Mouse (Mus musculus) adrenal gland, adult (tissue): Measurements from ENCODE around the gene Lrmda.

Experiments
- DNase-seq, 2 experiments: peaks; one replicate each; pipeline ENCODE4 v3.0.0; 2022 to 2023; ENCODE audit warnings: low spot score in 1 of 2; ENCODE audit not compliant: inconsistent age in 2 of 2

Lrmda gene

DNA sequence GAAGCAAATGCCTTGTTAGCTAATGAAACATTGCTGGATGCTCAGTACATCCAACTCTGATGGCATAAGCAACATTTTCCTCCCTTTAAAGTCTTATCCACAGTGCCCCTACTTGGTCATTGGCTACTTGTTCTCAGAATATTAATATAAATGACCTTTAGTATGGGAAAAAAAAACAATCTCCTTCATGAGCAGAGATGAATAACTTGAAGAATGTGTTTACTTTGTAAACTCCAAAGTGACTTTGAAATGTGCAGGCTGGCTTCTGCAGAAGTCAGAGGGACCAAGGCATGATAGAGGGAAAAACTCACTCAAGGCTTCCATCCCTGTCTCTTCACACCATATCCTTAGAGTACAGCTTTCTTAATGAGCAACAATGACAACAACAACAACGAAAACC, 202.5 kb downstream of the Lrmda start:
- DNase-seq: no peak

DNA sequence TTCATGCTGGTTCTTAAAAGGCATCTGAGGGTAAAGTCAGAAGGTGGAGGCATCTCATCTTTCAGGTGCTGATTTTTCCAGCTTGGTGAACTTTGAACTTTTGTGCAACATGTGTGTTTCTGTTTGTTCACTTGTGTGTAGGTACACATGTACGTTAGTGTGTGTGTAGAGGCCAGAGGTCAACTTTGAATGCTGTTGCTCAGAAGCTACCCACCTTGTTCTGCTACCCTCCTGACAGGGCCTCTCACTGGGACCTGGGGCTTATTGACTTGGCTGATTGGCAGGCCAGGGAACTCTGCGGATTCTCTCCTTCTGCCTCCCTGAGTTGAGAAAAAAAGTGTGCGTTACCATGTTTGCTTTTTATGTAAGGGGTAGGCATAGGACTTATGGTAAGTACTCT, 203.1 kb downstream of the Lrmda start:
- no peak for DNase-seq

DNA sequence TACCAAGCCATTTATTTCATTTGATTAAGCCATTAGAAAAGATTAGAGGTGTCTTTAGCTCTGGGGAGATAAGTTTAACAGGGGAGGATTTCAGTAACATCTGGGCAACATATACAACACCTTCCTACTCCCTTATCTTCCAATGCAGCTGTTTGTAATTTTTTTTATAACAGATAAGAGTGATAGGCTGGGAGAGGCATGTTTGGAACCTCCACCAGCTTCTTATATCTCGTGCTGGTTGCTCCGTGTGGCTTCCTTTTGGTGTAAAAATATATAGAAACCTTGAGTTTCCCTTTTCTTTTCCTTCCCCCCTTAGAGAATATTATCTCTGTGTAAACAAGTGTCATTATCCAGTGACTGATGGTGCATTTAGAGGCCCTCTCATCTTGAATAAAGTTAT, 206.7 kb downstream of the Lrmda start:
- DNase-seq: no peak

DNA sequence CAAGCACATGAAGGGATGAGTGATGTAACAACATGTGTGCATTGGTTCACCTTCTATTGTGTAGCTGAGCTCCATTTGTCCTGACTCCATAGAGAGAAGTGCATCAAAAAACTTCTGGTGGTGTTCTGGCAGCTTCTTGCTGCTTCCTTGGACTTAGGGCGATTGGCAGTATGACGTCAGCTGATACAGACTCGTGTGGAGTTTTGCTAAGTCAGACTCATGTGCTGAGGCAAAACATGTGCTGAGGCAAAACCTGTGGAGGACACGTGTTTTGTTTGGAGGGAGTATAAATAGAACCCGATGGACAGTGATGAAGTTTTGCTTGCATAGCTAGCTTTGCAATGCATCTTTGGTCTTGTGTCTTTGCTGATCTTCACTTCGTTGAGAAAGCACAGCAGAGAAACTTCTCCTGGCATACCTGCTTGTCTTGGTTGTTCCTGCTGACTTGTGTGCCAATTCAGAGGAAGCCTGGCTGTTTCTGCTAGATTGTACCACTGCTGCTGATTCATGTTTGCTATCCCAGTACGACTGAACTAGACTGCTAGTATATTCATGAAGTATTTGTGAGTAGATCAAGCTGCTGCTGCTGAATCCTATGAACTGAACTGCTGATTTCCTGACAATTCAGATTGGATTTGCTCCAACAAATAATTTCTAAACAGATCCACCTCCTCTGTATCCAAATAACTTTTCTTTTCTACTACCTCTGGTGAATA, 208.9 kb downstream of the Lrmda start:
- no peak for DNase-seq

DNA sequence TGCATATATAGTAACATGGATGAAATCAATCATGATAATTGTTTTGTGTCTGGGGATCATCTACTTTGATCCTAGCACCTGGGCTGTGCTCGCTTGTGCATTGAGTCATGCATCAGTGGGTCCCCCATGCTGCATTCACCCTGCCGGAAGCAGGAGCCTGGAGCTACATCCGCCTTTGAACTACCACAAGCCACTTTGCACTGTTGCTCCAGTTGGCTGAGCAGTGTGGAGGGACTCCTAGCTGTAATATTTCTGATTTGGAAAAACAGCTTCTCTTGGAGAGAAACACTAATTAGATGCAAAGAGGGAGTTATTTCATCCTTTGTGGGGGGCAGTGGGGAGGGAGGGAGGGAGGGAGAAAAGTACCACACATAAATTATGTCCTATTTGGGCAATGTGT, 220.8 kb downstream of the Lrmda start:
- no peak for DNase-seq

DNA sequence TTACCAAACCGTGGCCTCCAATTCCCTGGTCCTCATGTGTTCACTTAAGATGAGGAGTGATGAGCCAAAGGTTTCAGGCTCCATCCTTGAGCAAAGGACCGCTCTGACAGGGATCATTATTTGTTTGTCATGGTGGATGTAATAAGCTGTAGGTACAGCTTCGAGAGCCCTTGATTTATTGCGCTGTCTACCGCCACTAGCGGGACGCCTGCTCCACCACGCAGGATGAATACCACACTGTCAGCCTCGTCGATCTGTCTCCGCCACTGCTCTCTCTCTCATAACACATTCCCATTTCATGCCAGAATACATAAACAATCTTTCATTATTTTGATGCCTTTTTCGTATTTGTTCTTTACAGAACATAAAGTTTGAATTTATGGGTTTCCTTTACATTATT, 235.9 kb downstream of the Lrmda start:
- no peak for DNase-seq

DNA sequence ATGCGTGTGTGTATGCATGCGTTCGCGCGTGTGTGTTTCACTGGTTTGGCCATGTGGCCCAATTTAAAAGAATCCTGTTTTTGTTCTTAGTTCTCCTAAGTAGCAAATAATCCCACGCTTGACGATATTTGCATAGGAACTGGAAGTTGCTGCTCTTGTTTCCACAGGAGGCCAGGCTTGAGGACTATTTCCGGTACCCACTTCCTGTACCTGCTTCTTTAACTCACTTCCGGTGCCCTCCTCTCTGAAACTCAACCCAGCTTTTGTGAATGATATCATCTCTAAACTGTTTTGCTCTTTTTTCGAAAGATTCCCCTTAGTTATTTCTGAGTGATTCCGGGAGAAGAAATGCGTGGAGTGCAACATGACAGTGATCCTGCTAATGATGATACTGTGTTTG, 236.8 kb downstream of the Lrmda start:
- DNase-seq: no peak

DNA sequence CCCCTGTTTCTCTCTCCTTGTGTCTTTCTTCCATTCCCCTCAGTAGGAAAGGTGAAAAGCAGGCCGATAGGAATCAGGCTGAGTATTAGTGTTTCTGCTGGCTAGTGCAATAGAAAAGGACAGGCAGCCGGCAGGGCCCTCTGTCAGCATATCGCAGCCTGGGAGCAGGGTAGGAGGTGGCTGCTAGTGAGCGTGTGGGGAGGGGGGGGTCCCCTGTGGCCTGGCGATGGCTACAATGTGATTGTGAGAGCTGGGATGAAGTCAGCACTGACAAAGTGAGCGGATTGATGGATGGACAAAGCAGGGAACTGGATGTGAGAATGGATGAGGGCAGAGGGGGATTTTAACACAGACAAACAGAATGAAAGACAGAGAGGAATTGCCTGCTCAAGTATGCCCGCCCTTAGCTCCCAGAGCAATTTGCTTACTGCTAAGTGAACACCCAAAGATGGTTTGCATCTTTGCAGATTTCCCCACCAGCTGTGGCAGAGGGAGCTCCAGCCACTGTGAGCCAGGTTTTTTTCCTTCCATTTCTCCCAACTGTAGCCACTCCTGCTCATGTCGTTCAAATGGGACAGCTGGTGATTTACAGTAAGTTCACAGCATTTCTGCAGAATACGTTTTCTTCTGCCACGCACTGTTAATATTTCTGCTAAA, 240.0 kb downstream of the Lrmda start:
- DNase-seq: no peak

DNA sequence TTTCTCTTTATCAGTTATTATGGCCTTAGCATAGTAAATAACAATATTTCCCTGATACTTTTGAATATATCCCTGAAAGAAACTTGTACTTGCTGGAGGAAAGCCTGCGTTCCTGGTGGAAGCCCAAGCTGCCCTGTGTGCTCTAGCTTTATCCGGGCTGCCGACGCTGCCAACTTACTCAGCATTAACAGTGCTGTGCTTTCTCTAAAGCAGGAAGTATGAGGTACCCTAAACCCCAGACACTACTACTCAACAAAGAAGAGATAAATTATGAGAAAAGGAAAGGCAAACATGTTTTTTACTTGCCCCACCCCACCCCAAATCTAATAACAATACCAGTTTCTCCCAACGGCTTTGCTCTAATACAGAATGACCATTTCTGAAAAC, 240.5 kb downstream of the Lrmda start:
- DNase-seq: no peak

DNA sequence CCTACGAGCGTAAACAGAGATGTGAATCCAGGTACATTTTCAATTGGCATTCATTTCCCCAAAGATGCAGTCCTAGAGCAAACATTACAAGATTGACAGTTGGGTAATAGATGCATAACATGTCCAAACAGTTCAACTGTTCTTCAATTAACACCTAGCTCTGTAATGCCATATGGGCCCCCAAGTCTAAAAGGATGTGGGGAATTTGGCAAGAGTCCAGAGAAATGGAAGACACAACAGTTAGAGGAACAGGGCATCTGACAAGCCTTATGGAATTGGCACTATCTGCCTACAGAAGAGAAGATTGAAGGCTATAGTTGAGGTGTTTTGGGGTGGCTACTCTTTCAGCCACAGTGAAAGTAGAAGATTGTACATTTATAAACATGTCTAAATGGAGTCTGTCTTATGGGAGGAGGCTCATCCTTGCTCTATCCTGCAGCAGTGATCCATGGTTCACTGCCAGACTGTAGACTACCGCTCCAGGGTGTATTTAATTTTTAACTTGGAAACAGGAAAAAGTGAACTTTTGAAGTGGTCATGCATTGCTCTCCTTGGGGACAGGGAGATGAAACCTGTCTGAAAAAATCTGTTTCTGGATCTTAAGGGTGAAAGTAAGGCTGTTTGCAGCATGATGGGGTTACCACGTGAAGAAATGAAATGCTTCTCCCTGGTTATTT, 245.9 kb downstream of the Lrmda start:
- no peak for DNase-seq

DNA sequence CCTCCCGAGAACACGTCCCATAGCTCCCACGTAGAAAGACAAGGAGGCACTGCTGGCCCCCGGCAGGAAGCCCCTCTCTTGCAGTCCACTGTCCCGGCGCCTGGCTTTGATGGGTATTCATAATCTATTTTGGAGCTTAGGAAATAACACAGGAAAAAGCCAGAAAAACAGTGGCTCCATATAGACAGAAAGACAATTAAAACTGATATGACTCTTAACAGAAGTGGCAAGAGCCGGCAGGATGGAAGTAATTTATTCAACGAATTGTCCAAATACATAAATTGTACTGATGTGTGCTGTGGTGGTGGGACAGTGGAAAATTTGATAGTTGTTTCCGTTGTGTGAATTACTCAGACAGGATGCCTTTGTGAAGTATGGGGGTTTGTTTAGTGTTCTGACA, 250.3 kb downstream of the Lrmda start:
- peak; percentile 33 to 55 for DNase-seq

DNA sequence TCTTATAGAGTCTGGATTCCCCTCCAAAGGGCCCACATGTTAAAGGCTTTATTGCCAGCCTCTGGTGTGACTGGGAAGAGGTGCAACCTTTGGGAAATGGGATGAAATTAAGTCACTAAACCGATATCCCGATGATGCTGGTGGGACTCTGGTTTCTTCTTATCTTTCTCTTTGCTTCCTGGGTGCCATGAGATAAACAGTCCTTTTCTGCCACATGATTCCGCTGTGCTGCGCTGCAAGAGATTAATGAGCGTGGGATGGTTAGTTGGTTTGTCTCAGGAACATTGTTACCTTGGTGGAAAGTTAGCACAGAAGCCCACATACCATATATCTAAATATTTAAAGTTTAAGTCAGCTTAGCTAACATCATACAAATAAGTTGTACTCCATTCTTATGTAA, 258.5 kb downstream of the Lrmda start:
- DNase-seq: no peak

DNA sequence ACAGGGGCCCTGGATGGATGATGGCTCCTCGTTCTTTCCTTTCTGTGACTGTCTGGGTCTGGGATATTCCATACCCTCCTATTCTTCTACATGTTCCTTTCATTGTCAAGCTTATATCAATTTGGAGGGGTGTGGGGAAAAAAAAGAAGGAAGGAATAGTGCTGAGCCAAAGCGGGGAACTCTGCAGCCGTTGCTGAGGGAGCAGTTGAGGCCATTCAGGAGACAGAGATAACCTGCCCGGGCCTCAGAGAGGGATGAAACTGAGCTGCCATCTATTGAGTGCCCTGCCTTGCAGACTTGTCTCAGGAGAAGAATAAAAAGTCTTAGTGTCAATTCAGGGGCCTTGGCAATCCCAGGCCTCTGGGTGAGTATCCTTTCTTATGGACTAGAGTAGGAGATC, 260.1 kb downstream of the Lrmda start:
- no peak for DNase-seq

DNA sequence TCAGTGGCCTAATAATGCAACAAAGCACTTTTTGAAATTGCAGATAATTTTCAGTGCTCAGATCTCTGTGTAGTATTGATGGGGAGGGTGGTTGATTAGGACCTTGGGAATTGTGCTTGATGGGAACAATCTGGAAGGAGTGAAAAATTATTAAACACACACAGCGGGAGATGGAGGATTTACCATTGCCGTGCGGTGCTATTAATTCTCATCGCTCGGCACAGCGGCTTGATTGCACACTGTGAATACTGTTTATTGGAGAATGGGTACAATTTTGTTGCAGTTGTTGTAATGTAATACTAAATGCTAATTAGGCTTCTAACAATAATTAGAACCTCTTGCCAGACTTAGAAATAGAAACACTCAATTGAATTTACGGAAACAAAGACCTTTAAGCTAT, 262.1 kb downstream of the Lrmda start:
- no peak for DNase-seq

DNA sequence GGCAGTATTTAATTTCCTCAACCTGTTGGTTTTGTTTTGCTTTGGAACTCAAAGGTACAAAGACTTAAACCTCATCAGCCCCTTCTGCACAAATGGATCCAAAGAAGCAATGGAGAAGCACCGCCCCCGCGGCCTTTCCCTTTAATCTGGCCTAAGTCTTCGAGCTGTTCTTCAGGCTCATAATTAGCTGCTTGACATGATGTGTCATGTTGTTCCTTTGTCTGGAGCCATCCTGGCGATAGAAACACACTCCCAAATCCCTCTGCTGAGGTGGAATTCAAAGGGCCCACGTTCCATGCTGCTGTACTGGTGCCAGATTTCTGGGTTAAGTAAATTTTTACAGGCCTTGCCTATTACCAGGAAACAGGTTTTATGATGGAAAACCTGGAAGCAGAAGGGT, 263.3 kb downstream of the Lrmda start:
- DNase-seq: no peak

DNA sequence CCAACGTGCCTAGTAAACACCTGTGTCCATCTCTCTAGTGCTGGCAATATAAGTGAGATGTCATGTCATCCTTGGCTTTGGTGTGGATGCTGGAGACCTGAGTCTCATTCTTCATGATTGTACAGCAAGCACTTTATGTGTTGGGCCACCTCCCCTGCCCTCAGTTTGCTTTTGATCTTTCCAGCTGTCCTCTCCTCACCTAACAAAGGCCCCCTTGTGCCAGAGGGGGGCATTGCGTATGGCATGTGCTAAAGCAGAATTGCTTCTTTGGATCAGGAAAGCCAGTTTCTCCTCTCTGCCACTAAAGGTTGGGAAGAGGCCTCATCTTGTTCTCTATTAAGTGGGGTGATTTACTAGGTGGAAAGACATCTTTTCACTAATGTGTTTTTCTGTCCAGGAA, 264.2 kb downstream of the Lrmda start:
- peak in 1 of 2 experiments; percentile 41 for DNase-seq

DNA sequence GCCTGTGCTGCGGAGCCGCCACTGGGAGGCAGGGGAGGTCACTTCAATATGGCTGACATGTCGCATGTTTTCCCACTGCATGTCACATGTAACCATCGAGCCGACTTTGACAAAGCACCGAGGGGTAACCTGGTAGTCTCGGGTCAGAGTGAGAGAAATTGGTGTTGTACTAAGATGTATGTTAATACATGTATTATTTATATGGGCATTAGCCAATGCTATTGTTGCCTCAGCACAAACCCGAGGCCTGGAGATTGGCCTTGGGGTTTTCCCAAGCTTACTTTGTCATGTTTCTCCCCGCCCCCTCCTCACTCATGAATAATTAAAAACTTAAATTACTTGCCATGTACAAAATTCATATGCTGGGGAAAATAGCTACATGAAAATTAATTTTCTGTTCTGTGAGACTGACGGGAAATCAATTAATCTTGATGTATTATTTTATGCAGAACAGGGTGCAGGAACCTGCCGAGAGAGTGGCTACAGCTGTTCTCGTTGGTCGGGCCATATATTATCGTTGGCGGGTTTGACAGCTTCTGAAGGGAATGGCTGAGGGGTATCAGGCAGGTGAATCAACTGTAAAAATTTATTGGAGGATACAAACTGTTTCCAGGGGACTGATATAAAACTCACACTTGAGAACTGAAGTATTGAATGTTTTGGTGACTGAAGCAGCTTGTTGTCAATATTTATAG, 265.5 kb downstream of the Lrmda start:
- no peak for DNase-seq

DNA sequence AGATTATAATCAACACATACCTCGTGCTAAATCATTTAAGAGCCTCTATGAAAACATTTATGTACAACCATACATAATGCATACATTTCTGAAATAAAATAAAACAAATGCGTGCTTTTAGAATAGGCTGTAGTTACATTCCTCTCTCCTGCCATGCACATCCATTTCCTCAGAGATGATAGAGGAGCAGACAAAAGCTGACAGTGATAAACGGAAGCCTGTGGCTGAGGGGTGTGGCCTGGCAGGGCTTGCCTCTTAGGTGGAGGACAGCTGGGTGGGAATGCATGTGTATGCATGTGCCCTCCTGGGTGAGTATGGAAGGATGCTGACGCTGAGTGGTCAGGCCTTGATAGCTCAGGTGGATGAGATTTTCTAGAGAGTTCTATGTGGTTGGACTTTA, 266.3 kb downstream of the Lrmda start:
- DNase-seq: no peak

DNA sequence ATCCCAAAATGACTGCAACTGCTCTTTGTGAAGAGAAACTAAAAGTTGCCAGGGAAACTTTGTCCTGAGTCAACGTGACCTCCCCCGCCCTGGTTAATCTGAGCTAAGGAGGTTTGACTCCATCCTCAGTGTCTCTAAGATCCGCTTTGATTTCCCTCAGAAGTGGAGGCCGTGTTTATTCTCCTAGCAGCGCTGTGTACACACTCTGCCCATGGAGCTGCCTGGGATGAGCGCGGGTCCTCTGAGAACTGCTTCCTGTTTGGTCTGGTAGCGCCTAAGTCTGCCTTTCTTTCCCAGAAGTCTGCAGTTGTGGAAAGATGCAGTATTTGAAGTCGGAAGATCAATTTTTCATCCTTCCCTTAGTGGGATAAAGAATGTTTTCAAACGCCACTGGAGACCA, 268.7 kb downstream of the Lrmda start:
- DNase-seq: no peak

DNA sequence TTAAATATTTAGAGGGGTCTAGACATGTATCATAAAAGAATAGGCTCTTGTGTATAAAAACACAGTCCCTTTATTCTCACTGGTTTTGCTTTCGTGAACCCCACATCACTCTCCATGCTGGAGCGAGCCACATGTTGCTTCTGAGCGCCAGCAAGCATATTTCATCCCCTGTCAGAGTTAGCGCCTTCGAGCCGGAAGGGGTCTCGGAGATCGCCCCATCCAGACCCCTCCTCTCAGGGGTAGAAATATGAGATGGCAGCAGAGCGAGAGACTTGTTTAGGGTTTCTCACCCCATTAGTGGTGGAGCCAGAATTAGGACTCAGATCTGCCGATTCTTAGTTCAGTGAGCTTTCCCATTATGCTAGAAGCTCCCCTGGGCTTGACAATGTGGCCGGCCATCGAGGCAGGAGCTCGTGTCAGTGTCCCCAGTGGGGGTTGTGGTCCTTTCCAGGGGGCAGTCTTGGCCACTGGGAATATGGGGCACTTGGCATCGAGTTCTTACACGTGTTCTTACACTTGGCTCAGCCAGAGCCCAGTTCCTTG, 269.9 kb downstream of the Lrmda start:
- DNase-seq: peak in 1 of 2 experiments; percentile 42

DNA sequence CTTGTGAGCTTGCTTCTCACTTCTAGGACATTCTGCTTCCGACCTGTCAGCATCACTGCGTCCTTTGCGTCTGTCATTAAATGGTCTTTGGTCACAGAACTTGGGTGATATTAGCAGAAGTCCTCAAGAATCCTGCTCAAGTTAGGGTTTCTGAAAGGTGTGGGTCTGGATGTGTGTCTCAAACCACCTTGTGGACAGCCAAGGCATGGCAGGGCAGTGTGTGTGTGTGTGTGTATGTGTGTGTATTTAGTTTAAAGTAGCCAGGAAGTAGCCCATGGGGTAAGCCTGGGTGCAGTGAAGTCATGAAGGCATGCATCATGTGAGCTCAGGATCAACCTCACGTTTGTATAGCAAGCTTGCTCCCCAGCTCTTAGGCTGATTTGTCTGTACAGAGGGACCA, 274.9 kb downstream of the Lrmda start:
- DNase-seq: no peak
